Mouse (Mus musculus) hindbrain, embryonic 10.5 days (tissue): ENCODE measurements around the gene Fbxl12. TPM values are rescaled to one million over a fixed set of nuclear protein-coding genes. Genes with fewer than 3 reads are reported as not detected.

Source experiments
- DNase-seq: peaks from one replicate; pipeline ENCODE4 v3.0.0-alpha.2; 2017; ENCODE audit warnings: low spot score
- H3K27ac ChIP-seq: fragments of 300-500 bp; sonication (generic); 2 replicates; pipeline ENCODE4 v1.5.1; 2016; ENCODE audit warnings: mild to moderate bottlenecking, moderate library complexity
- H3K27me3 ChIP-seq: fragments of 300-500 bp; sonication (generic); 2 replicates; pipeline ENCODE4 v1.6.1; 2016; ENCODE audit warnings: mild to moderate bottlenecking; ENCODE audit not compliant: poor library complexity, insufficient read depth, severe bottlenecking
- H3K36me3 ChIP-seq: fragments of 300-500 bp; sonication (generic); 2 replicates; pipeline ENCODE4 v1.6.1; 2016; ENCODE audit warnings: mild to moderate bottlenecking, moderate library complexity
- H3K4me1 ChIP-seq: fragments of 300-500 bp; sonication (generic); replicated peaks from 2 replicates; pipeline ENCODE4 v1.6.1; 2016; ENCODE audit warnings: mild to moderate bottlenecking
- H3K4me3 ChIP-seq: fragments of 300-500 bp; sonication (generic); 2 replicates; pipeline ENCODE4 v1.5.1; 2016; ENCODE audit warnings: mild to moderate bottlenecking, moderate library complexity
- H3K9me3 ChIP-seq: fragments of 300-500 bp; sonication (generic); 2 replicates; pipeline ENCODE4 v1.6.1; 2016; ENCODE audit warnings: mild to moderate bottlenecking, moderate library complexity
- WGBS: fragments of 180-500 bp; shearing (Covaris S2); methylation state at CpG from one replicate; pipeline ENCODE4 v1.1.7; 2016; 5-methylcytosine and 5-hydroxymethylcytosine counted together
- polyA plus RNA-seq: library from polyadenylated mRNA; unstranded; fragments of >200 nt; fragmentation: Nextera tagmentation; extraction: Ambion mirVana; gene quantifications from 2 replicates; pipeline ENCODE4 v1.2.1, GENCODE M21; 2016

Gene Fbxl12
- polyA plus RNA-seq, 1 experiment from 2014 or later = 21.9 TPM

- no peaks in the 10 kb centered on the region for H3K9me3 ChIP-seq
- H3K4me3 ChIP-seq = no peak overlapping the region
- peaks cover 48% of the 10 kb centered on the region for H3K4me1 ChIP-seq
- peaks cover 47% of the 10 kb centered on the region for H3K36me3 ChIP-seq
- no peak for DNase-seq
- H3K27ac ChIP-seq = peak overlapping the region; percentile 53; the same call in 1 of the 2 replicates
- 14% methylated on average over 7 of the region's 7 CpGs for WGBS
- no peaks in the 10 kb centered on the region for H3K27me3 ChIP-seq
Observed at GRCm38 (mm10) chr9:20666510-20667034, 22.0 kb upstream of the Fbxl12 start.

DNA sequence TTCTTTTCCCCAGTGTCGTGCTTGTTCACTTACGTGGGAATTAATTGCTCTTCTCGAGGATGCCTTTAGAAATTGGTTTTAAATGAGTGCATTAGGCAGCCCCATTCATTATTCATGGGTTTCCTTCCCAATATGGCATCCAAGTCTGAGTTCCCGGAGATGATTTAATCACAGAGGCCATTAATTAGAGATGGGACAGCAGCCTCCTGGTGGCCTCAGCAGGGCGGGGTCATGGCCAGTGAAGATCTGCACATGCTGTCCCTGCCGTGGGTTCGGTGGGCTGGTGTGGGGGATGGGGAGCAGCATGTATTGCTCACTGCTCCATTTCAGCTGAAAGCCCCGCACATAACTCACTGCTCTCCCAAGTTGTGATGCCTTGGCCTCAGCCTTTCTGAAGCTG lies 21.4 kb upstream of the Fbxl12 start:
- Histone ChIP-seq H3K36me3 (peaks cover 53% of the 10 kb centered on the region), H3K4me3 (no peak overlapping the region), H3K27me3 (no peaks in the 10 kb centered on the region), H3K27ac (peak overlapping the region; percentile 53), H3K4me1 (peaks cover 48% of the 10 kb centered on the region), H3K9me3 (no peaks in the 10 kb centered on the region)
- peak; percentile 52 for DNase-seq
- 28% methylated on average over 8 of the region's 8 CpGs for WGBS

GRCm38 (mm10) chr9:20664982-20665637 lies 20.5 kb upstream of the Fbxl12 start:
- Histone ChIP-seq H3K4me1 (peaks cover 48% of the 10 kb centered on the region), H3K36me3 (peaks cover 61% of the 10 kb centered on the region), H3K4me3 (no peak overlapping the region), H3K9me3 (no peaks in the 10 kb centered on the region), H3K27ac (peak overlapping the region; percentile 37), H3K27me3 (no peaks in the 10 kb centered on the region)
- DNase-seq = no peak
- WGBS = 84% methylated on average over 5 of the region's 5 CpGs

GRCm38 (mm10) chr9:20664366-20664765 lies 19.8 kb upstream of the Fbxl12 start:
- peak overlapping the region; percentile 69 for H3K27ac ChIP-seq
- H3K27me3 ChIP-seq = no peaks in the 10 kb centered on the region
- H3K4me3 ChIP-seq = no peak overlapping the region
- WGBS = 68% methylated on average over 2 of the region's 2 CpGs
- no peak for DNase-seq
- H3K4me1 ChIP-seq = peaks cover 48% of the 10 kb centered on the region
- no peaks in the 10 kb centered on the region for H3K9me3 ChIP-seq
- peaks cover 69% of the 10 kb centered on the region for H3K36me3 ChIP-seq

DNA sequence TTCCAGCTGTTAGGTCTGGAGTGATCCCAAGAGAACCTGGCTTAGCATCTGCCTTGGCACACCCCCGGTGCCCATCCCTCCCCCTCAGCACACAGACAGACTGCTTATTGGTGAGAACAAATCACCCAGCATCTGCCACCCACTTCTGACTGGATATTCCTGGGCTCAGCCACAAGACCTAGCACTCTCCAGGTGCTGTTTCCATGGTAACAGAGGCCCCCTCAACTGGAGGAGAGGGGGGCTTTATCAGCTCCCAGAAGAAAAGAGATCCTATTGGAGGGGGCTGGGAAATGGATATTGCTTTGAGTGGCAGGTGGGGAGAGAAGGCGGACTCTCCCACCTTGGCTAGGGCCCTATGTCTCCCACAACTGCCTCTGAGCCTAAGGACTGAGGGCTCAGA lies 19.4 kb upstream of the Fbxl12 start:
- peak overlapping the region; percentile 69 for H3K27ac ChIP-seq

GRCm38 (mm10) chr9:20662874-20663273 lies 18.3 kb upstream of the Fbxl12 start:
- peaks cover 48% of the 10 kb centered on the region for H3K4me1 ChIP-seq
- peaks cover 76% of the 10 kb centered on the region for H3K36me3 ChIP-seq
- peak overlapping the region; percentile 69 for H3K27ac ChIP-seq
- 83% methylated on average over 8 of the region's 8 CpGs for WGBS
- H3K4me3 ChIP-seq = no peak overlapping the region
- no peaks in the 10 kb centered on the region for H3K27me3 ChIP-seq
- DNase-seq = peak; percentile 32
- no peaks in the 10 kb centered on the region for H3K9me3 ChIP-seq

More for the DNA sequence above, 19.4 kb upstream of the Fbxl12 start:
- peaks cover 48% of the 10 kb centered on the region for H3K4me1 ChIP-seq
- H3K9me3 ChIP-seq = no peaks in the 10 kb centered on the region
- H3K4me3 ChIP-seq = no peak overlapping the region
- 95% methylated on average over 2 of the region's 2 CpGs for WGBS
- H3K27me3 ChIP-seq = no peaks in the 10 kb centered on the region
- peaks cover 73% of the 10 kb centered on the region for H3K36me3 ChIP-seq
- DNase-seq = no peak

DNA sequence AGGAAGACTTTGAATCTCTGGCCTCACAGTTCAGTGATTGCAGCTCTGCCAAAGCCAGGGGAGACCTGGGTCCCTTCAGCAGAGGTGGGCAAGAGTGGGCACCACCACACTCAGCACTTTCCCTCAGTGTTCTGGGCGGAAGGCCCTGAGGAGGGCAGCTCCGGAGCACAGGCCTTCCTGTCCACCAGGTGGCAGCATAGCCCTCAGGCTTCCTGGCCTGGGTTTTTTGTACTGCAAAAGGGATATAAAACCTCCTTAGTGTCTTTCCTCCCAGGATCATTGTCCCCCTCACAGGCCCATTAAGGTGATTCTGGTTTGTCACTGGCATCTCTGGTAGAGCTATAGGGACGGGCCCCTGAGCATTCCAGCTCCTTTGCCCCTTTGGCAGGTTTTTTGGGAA lies 17.8 kb upstream of the Fbxl12 start:
- Histone ChIP-seq H3K4me3 (no peak overlapping the region), H3K27me3 (no peaks in the 10 kb centered on the region), H3K27ac (peak overlapping the region; percentile 69), H3K9me3 (no peaks in the 10 kb centered on the region), H3K36me3 (peaks cover 81% of the 10 kb centered on the region), H3K4me1 (peaks cover 48% of the 10 kb centered on the region)
- peak; percentile 73 for DNase-seq
- 62% methylated on average over 3 of the region's 3 CpGs for WGBS

DNA sequence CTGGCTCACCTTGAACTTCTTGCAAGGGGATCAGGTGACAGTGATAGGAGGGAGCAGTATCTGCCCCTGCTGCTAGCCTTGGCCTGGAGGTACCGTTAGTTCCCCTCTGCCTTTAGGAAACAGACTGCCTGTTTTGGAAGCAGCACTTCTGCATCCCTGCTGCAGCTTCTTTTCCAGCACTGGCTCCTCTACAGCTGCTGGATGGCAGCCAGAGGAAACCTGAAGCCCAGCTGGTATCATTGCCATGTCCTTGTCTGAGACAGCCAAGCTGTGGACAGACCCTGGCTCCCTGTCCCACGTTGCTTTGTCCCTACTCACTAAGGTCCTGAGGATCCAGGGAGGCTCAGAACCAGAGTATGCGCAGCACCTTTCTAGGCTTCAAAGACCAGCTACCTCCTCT lies 13.0 kb upstream of the Fbxl12 start:
- Histone ChIP-seq H3K4me3 (no peak overlapping the region), H3K27ac (no peak overlapping the region), H3K9me3 (no peaks in the 10 kb centered on the region), H3K36me3 (peaks cover 94% of the 10 kb centered on the region), H3K27me3 (no peaks in the 10 kb centered on the region), H3K4me1 (peaks cover 36% of the 10 kb centered on the region)
- DNase-seq = no peak
- 98% methylated on average over 3 of the region's 3 CpGs for WGBS

- H3K4me1 ChIP-seq = peaks cover 42% of the 10 kb centered on the region
- WGBS = 94% methylated on average over 3 of the region's 3 CpGs
- H3K9me3 ChIP-seq = no peaks in the 10 kb centered on the region
- peaks cover 62% of the 10 kb centered on the region for H3K36me3 ChIP-seq
- H3K4me3 ChIP-seq = peak overlapping the region; percentile 99
- DNase-seq = no peak
- no peak overlapping the region for H3K27ac ChIP-seq
- no peaks in the 10 kb centered on the region for H3K27me3 ChIP-seq
Observed at GRCm38 (mm10) chr9:20653859-20654258, 9.3 kb upstream of the Fbxl12 start.

DNA sequence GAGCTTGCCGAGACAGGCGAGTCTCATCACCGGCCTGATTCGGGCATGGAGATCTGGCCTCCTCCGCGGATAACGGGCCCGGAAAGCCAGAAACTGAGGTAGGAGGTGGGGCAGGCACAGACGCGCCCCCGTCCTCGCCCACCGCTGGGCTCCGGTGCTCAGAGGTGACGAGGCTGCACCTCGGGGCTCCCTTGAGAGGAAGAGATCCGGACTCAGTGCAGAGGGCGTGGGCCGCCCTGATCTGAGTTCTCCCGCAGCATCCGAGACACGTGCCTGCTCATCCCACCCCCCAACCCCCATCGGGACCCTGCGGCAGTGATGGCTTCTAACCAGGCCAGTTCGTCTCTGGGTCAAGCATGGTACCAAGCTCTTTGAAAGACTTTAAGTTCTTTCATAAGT lies 7.7 kb upstream of the Fbxl12 start:
- Histone ChIP-seq H3K36me3 (peaks cover 62% of the 10 kb centered on the region), H3K27ac (peak overlapping the region; percentile 91), H3K4me1 (peaks cover 42% of the 10 kb centered on the region), H3K4me3 (peak overlapping the region; percentile 99), H3K27me3 (no peaks in the 10 kb centered on the region), H3K9me3 (no peaks in the 10 kb centered on the region)
- WGBS = under 1% methylated on average over 25 of the region's 25 CpGs
- no peak for DNase-seq

GRCm38 (mm10) chr9:20651602-20652259 lies 7.2 kb upstream of the Fbxl12 start, which contains the start of gene Pin1:
Gene Pin1, plus strand, starts transcription at chr9:20652095.
- H3K36me3 ChIP-seq = peaks cover 62% of the 10 kb centered on the region
- under 1% methylated on average over 45 of the region's 45 CpGs for WGBS
- peak; percentile 98 for DNase-seq

DNA sequence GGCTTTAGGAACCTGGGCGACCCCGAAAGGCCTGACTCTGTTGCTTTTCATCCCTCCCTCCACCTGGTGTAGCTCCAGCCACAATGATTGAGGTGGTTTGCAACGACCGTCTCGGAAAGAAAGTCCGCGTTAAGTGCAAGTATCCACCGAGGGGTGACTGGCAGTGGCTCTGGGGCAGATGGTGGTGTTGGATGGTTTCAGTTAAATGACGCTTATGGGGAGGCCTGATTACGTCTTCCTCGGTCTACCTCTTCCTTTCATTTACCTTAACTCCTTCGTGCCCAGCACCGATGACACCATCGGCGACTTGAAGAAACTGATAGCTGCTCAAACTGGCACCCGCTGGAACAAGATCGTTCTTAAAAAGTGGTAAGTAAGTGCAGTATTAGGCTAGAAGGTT lies 554 bp upstream of the Fbxl12 start:
- Histone ChIP-seq H3K36me3 (peaks cover 34% of the 10 kb centered on the region), H3K4me1 (peaks cover 33% of the 10 kb centered on the region), H3K9me3 (0 out of 2 replicates have a peak, but pooled peaks cover 3% of the 10 kb centered on the region), H3K27me3 (no peaks in the 10 kb centered on the region), H3K27ac (peak overlapping the region; percentile 94), H3K4me3 (peak overlapping the region; percentile 93)
- DNase-seq = no peak
- WGBS = 5% methylated on average over 17 of the region's 17 CpGs

More at GRCm38 (mm10) chr9:20651602-20652259, 7.2 kb upstream of the Fbxl12 start, which contains the start of gene Pin1:
- Histone ChIP-seq H3K27me3 (no peaks in the 10 kb centered on the region), H3K4me3 (peak within 1 kb of the TSS; percentile 99), H3K27ac (peak within 1 kb of the TSS; percentile 91), H3K9me3 (no peaks in the 10 kb centered on the region), H3K4me1 (peaks cover 42% of the 10 kb centered on the region)

- Histone ChIP-seq H3K4me3 (peak overlapping the region; percentile 93), H3K4me1 (peaks cover 33% of the 10 kb centered on the region), H3K9me3 (0 out of 2 replicates have a peak, but pooled peaks cover 3% of the 10 kb centered on the region), H3K27ac (peak overlapping the region; percentile 94), H3K36me3 (peaks cover 38% of the 10 kb centered on the region), H3K27me3 (no peaks in the 10 kb centered on the region)
- WGBS = 15% methylated on average over 13 of the region's 13 CpGs
- no peak for DNase-seq
Observed at GRCm38 (mm10) chr9:20643781-20644180, 786 bp downstream of the Fbxl12 start.
